Mouse (Mus musculus): Measurements from ENCODE around the gene Tead3.
A peak's percentile ranks its signal among the peaks of the same experiment; 100 is the strongest.
"Not testable (repeated sequence)": the region's sequence is repeated elsewhere in the genome, so short reads cannot be mapped to it uniquely, and the experiment has no call there.

The Tead3 gene

GRCm38 (mm10) chr17:28330590-28330989 lies 20.0 kb downstream of the Tead3 start:
- not testable (repeated sequence) for DNase-seq (ENCODE audit: low spot score)

- DNase-seq (ENCODE audit: low spot score), result no peak
Measured at GRCm38 (mm10) chr17:28330232-28330546, 20.4 kb downstream of the Tead3 start.

- DNase-seq (ENCODE audit: low spot score), result peak; percentile 17
Measured at GRCm38 (mm10) chr17:28329503-28330231, 20.9 kb downstream of the Tead3 start.

GRCm38 (mm10) chr17:28328946-28329345 lies 21.7 kb downstream of the Tead3 start:
- DNase-seq (ENCODE audit: low spot score), result peak; percentile 23

- DNase-seq (ENCODE audit: low spot score), result peak; percentile 96
Measured at GRCm38 (mm10) chr17:28328366-28328928, 22.2 kb downstream of the Tead3 start, which contains the start of gene Rpl10a. Gene Rpl10a (plus strand): TSS chr17:28328471.

GRCm38 (mm10) chr17:28327673-28328325 lies 22.8 kb downstream of the Tead3 start:
- no peak for DNase-seq (ENCODE audit: low spot score)

GRCm38 (mm10) chr17:28326951-28327350 lies 23.7 kb downstream of the Tead3 start:
- no peak for DNase-seq (ENCODE audit: low spot score)

- DNase-seq (ENCODE audit: low spot score), result no peak
Measured at GRCm38 (mm10) chr17:28325751-28326150, 24.9 kb downstream of the Tead3 start.

- not testable (repeated sequence) for DNase-seq (ENCODE audit: low spot score)
Measured at GRCm38 (mm10) chr17:28324416-28324815, 26.2 kb downstream of the Tead3 start.

GRCm38 (mm10) chr17:28323786-28324185 lies 26.8 kb downstream of the Tead3 start:
- DNase-seq (ENCODE audit: low spot score), result no peak

- DNase-seq (ENCODE audit: low spot score), result no peak
Measured at GRCm38 (mm10) chr17:28321700-28322099, 28.9 kb downstream of the Tead3 start.

- no peak for DNase-seq (ENCODE audit: low spot score)
Measured at GRCm38 (mm10) chr17:28317725-28318124, 32.9 kb downstream of the Tead3 start.

- DNase-seq (ENCODE audit: low spot score), result no peak
Measured at GRCm38 (mm10) chr17:28317091-28317490, 33.5 kb downstream of the Tead3 start.

- no peak for DNase-seq (ENCODE audit: low spot score)
Measured at GRCm38 (mm10) chr17:28316476-28316875, 34.1 kb downstream of the Tead3 start.

GRCm38 (mm10) chr17:28315611-28316160 lies 34.9 kb downstream of the Tead3 start:
- no peak for DNase-seq (ENCODE audit: low spot score)

- DNase-seq (ENCODE audit: low spot score), result no peak
Measured at GRCm38 (mm10) chr17:28313880-28314225, 36.8 kb downstream of the Tead3 start.

- peak; percentile 99 for DNase-seq (ENCODE audit: low spot score)
Measured at GRCm38 (mm10) chr17:28313212-28313879, 37.3 kb downstream of the Tead3 start, which contains the start of gene Fance. Gene Fance (plus strand): TSS chr17:28313519.

- no peak for DNase-seq (ENCODE audit: low spot score)
Measured at GRCm38 (mm10) chr17:28312232-28313211, 38.1 kb downstream of the Tead3 start.

- no peak for DNase-seq (ENCODE audit: low spot score)
Measured at GRCm38 (mm10) chr17:28311366-28312132, 39.1 kb downstream of the Tead3 start.

GRCm38 (mm10) chr17:28310831-28311230 lies 39.8 kb downstream of the Tead3 start:
- no peak for DNase-seq (ENCODE audit: low spot score)
